Mouse (Mus musculus) gastrocnemius, postnatal 36 days (tissue): Measurements from ENCODE around the gene Amh. TPM values are rescaled to one million over a fixed set of nuclear protein-coding genes. Genes with fewer than 3 reads are reported as not detected.

Source experiments
- DNase-seq, 2 experiments: peaks; one replicate each; pipeline ENCODE4 v3.0.0; 2022
- intact Hi-C: fragments of 180-260 bp; cut with DNase I; formaldehyde crosslinking; loops from one replicate; pipeline ENCODE4 v1.15.1; 2025
- total RNA-seq, 2 experiments: library from RNA; stranded (reverse); gene quantifications; 2 replicates each; pipeline ENCODE4 v1.2.3; 2021

Amh gene
- total RNA-seq, 2 experiments from 2014 or later = 0.25 to 0.41 TPM

- intact Hi-C loops = loop anchor here (5.0 kb wide), 1 partner anchor 37 kb away; no protein-coding TSS in a partner anchor
- no peak for DNase-seq
Measured at GRCm38 (mm10) chr10:80784302-80784701, 20.7 kb upstream of the Amh start.

- DNase-seq = no peak
- intact Hi-C loops = loop anchor here (5.0 kb wide), 1 partner anchor 38 kb away; no protein-coding TSS in a partner anchor
Measured at GRCm38 (mm10) chr10:80784871-80785270, 20.2 kb upstream of the Amh start.

GRCm38 (mm10) chr10:80785963-80786362, 19.1 kb upstream of the Amh start:
- intact Hi-C loops = no loop called here
- DNase-seq = no peak

- intact Hi-C loops = no loop called here
- DNase-seq = no peak
Measured at GRCm38 (mm10) chr10:80787517-80787916, 17.5 kb upstream of the Amh start.

GRCm38 (mm10) chr10:80790761-80791404, 14.2 kb upstream of the Amh start:
- DNase-seq = no peak
- intact Hi-C loops = no loop called here

- intact Hi-C loops = no loop called here
- DNase-seq = no peak
Measured at GRCm38 (mm10) chr10:80791476-80792174, 13.4 kb upstream of the Amh start.

GRCm38 (mm10) chr10:80792175-80793032, 12.6 kb upstream of the Amh start:
- DNase-seq = no peak
- intact Hi-C loops = no loop called here

- no peak for DNase-seq
- intact Hi-C loops = no loop called here
Measured at GRCm38 (mm10) chr10:80793033-80793784, 11.8 kb upstream of the Amh start.

- intact Hi-C loops = no loop called here
- DNase-seq = no peak
Measured at GRCm38 (mm10) chr10:80793803-80794202, 11.2 kb upstream of the Amh start.

- intact Hi-C loops = no loop called here
- DNase-seq = no peak
Measured at GRCm38 (mm10) chr10:80794750-80795149, 10.3 kb upstream of the Amh start.

GRCm38 (mm10) chr10:80796307-80796848, 8.7 kb upstream of the Amh start:
- intact Hi-C loops = no loop called here
- no peak for DNase-seq

GRCm38 (mm10) chr10:80797186-80798149, 7.6 kb upstream of the Amh start:
- no peak for DNase-seq
- intact Hi-C loops = no loop called here

GRCm38 (mm10) chr10:80798150-80799006, 6.7 kb upstream of the Amh start, which contains the start of the genes Sf3a2 and Plekhj1:
Gene Sf3a2 (plus strand): TSS chr10:80798198.
Gene Plekhj1 (minus strand): TSS chr10:80798626.
- intact Hi-C loops = no loop called here
- peak; percentile 93 to 96 for DNase-seq

- intact Hi-C loops = no loop called here
- DNase-seq = no peak
Measured at GRCm38 (mm10) chr10:80799070-80799566, 5.9 kb upstream of the Amh start.

- intact Hi-C loops = no loop called here
- no peak for DNase-seq
Measured at GRCm38 (mm10) chr10:80802204-80802912, 2.7 kb upstream of the Amh start.

- DNase-seq = no peak
- intact Hi-C loops = no loop called here
Measured at GRCm38 (mm10) chr10:80802996-80803395, 2.0 kb upstream of the Amh start.

- intact Hi-C loops = no loop called here
- DNase-seq = no peak
Measured at GRCm38 (mm10) chr10:80804340-80804739, 703 bp upstream of the Amh start.
